Mouse (Mus musculus): ENCODE measurements around the gene Tgfbr3.

The Tgfbr3 gene

GRCm38 (mm10) chr5:107068146-107068545 lies 221.3 kb downstream of the Tgfbr3 start:
- DNase-seq = no peak

GRCm38 (mm10) chr5:107067531-107067930 lies 221.9 kb downstream of the Tgfbr3 start:
- DNase-seq = no peak

- no peak for DNase-seq
These were observed 224.5 kb downstream of the Tgfbr3 start for GRCm38 (mm10) chr5:107064922-107065321.

GRCm38 (mm10) chr5:107062229-107062852 lies 227.1 kb downstream of the Tgfbr3 start:
- no peak for DNase-seq

GRCm38 (mm10) chr5:107059514-107059913 lies 229.9 kb downstream of the Tgfbr3 start:
- no peak for DNase-seq

- no peak for DNase-seq
These were observed 230.8 kb downstream of the Tgfbr3 start for GRCm38 (mm10) chr5:107058642-107059041.
